Mouse (Mus musculus) ovary, adult 2 months (tissue): ENCODE results near the gene Arid4a. TPM values are rescaled to one million over a fixed set of nuclear protein-coding genes. Genes with fewer than 3 reads are reported as not detected.

Experiments used
- polyA plus RNA-seq: library from polyadenylated mRNA; depleted of rRNA; stranded (reverse); fragments of >200 nt; gene quantifications from 2 replicates; pipeline ENCODE4 v1.2.3, GENCODE M21; 2012; rRNA removed

The Arid4a gene
- 2.2 and 2.5 TPM in 2 replicates for polyA plus RNA-seq

DNA sequence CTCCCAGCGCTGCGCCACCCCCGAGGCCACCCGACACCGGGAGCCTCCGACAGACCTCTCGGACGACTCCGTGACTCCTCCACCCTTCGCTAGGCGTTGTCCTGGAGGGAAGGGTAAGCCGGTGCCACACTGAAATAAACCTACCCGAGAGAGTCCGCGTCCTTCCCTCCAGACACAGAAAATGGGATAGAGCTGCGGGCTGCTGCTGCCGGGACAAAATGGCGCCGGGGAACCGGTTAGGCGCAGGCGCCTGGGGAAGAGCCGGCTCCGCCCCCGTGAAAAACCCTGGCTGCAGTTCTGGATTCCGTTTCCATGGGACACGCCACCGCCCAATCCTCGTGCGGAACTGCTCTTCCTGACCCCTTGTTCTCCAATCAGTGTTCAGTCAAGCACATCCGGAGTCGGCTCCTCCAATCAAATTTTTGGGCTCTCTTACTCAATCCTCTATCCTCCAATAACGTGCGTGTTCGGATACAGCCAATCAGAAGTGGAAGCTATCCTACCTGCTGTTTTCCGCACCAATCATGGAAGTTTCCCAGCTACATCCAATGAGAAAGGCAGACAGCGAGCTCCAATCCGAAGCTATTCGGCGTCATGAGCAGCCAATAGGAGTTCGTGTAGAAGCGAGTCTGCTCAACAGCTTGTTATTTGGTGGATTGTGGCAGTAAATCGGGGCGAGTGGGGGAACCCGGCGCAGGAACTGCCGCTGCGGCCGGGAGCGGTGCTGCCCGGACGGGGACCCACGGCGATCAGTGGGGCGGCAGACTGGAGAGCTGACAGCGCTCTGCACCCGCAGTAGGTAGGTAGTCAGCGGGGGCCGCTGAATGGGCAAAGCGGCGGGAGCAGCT lies at the start of gene Arid4a:
Arid4a (plus strand) TSS at position 628 of the 848 bp plus-strand sequence.

DNA sequence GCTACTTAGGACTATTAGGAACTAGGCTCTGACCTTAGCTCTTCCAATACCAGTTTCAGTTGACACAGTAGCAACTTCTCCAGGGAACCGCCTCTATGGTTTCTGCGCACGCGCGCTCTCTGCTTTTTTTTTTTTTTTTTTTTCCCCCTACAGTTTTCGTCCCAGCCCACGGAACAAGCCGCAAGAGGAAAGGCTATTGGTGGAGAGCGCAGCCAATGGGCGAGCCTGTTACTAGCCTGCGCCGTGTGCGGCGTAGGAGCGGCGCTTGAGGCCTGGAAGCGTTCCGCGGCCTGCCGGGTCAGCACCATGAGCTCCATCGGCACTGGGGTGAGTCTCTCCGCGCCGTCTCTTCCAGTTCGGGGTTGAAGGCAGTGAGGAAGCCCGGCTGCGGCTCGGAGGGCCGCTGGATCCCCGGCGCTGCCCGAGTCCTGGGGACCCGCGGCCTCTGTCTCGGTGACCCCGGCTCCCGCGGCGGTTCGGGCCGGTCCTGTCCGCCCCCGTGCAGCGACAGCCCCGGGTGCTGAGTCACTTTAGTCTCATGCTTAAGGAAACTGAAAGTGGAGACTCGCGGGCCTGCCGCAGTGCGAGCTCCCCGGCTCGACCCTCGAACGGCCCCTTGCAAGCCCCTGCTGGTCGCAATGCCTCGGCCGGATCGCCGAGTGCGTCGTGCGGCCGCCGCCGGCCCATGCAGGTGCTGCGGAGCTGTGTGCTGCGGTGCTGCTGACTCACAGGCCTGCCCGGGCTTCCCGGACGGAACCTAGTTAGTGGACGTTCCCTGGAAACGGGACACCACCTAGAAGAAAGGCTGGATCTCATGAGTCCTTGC lies 41.1 kb upstream of the Arid4a start, which contains the start of gene Psma3:
Psma3 (plus strand) TSS at position 181 of the 826 bp plus-strand sequence.

DNA sequence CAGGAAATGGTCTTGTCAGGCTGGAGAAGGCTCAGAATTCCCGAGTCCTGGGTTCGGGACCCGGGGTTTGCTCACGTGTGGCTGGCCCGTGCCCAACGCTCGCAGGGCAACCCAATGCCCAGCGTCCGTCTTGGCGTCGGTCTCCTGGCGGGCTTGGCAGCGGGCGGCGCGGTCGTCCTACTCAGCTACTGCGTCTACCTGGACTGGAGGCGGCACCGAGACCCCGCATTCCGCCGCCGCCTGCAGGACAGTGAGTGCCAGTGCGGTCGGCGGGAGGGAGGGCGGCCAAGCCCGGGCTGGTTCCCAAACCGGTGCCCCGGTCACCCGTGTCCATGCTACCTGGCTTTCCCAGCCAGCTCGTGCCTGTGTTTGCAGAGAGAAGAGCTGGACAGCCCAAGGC lies 95.5 kb downstream of the Arid4a start, which contains the start of gene Tomm20l:
Tomm20l (plus strand) TSS at position 98 of the 400 bp plus-strand sequence.

DNA sequence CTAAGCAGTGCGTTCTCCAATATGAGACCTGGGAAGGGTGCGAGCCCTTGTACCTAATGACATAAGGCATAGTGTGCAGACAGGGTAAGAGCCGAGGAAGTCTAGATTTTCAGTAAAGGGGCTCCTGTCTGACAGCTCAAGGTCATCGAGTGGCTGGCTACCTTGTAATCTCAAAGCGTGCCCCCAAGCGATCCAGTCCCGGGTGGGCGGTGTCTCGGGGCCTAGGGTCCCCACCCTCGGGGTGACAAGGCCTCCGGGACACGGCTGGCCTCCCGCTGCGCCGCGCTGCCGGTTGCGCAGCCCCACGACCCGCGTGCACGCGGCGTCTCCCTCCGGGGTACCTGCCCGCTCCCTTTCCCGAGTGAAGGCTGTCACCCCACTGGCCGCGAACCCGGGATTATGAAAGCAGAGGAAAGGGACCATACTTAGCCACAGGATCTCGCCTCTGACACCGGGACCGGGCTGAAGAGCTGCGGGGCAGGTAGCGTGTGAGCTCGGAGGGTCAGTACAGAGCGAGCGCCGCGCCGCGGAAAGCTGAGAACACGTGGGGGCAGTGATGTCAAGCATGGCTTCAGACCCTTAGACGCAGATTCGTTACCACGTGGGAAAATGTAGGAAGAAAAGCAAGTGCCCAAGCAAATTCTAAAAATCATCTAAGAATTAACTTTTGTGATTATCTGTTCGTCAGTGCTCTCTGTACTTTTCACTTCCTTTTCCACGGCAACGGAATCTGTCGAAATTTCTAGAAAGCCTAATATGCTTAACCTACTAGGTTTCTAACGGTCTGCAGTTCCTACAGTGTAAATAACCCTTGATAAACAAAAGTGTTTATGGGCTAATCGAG lies 120.6 kb downstream of the Arid4a start, which contains the start of the genes Timm9 and 2700049A03Rik:
Timm9 (minus strand) TSS at position 555 of the 844 bp plus-strand sequence.
2700049A03Rik (plus strand) TSS at position 719 of the 844 bp plus-strand sequence.

Other genes with a start within 250 kb of the Arid4a start
- 20.0 and 23.6 TPM in 2 replicates for gene Frmd6, start 190.5 kb upstream of the Arid4a start, polyA plus RNA-seq
- 9.5 and 12.2 TPM in 2 replicates for gene Actr10, start 78.1 kb upstream of the Arid4a start, polyA plus RNA-seq
- gene Psma3, start 41.4 kb upstream of the Arid4a start, polyA plus RNA-seq = 12.2 and 13.7 TPM in 2 replicates
- not detected in 2 replicates for gene Tomm20l, start 95.4 kb downstream of the Arid4a start, polyA plus RNA-seq
- 12.1 and 14.0 TPM in 2 replicates for gene Timm9, start 120.7 kb downstream of the Arid4a start, polyA plus RNA-seq
- gene 2700049A03Rik, start 120.9 kb downstream of the Arid4a start, polyA plus RNA-seq = 4.0 and 4.3 TPM in 2 replicates